Mouse (Mus musculus) lung, embryonic 14.5 days (tissue): Measurements from ENCODE around the gene Ibsp. TPM values are rescaled to one million over a fixed set of nuclear protein-coding genes. Genes with fewer than 3 reads are reported as not detected.

Experiments
- ATAC-seq: fragments of 200-750 bp; cut with Nextera tagmentation; 2 replicates; pipeline ENCODE4 v1.8.0; 2017; ENCODE audit warnings: mild to moderate bottlenecking, moderate TSS enrichment, moderate library complexity; ENCODE audit not compliant: insufficient read depth
- DNase-seq: peaks from one replicate; pipeline ENCODE4 v3.0.0-alpha.2; 2015
- H3K27ac ChIP-seq: fragments of 300-500 bp; sonication (generic); 2 replicates; pipeline ENCODE4 v1.5.1; 2014; ENCODE audit warnings: low read depth, mild to moderate bottlenecking, moderate library complexity
- H3K27me3 ChIP-seq: fragments of 300-500 bp; sonication (generic); 2 replicates; pipeline ENCODE4 v1.6.1; 2014; ENCODE audit warnings: low read length, control low read depth; ENCODE audit not compliant: insufficient read depth
- H3K36me3 ChIP-seq: fragments of 300-500 bp; sonication (generic); 2 replicates; pipeline ENCODE4 v1.6.1; 2014; ENCODE audit warnings: control low read depth; ENCODE audit not compliant: insufficient read depth
- H3K4me1 ChIP-seq: fragments of 300-500 bp; sonication (generic); 2 replicates; pipeline ENCODE4 v1.6.1; 2014; ENCODE audit warnings: antibody characterized with exemption, control low read depth; ENCODE audit not compliant: insufficient read depth
- H3K4me2 ChIP-seq: fragments of 300-500 bp; sonication (generic); 2 replicates; pipeline ENCODE4 v1.6.1; 2014; ENCODE audit warnings: mild to moderate bottlenecking
- H3K4me3 ChIP-seq: fragments of 300-500 bp; sonication (generic); 2 replicates; pipeline ENCODE4 v1.5.1; 2014; ENCODE audit warnings: low read depth, low read length
- H3K9ac ChIP-seq: fragments of 300-500 bp; sonication (generic); 2 replicates; pipeline ENCODE4 v1.6.1; 2014
- H3K9me3 ChIP-seq: fragments of 300-500 bp; sonication (generic); 2 replicates; pipeline ENCODE4 v1.6.1; 2016; ENCODE audit warnings: low read depth, low read length, control low read depth
- CTCF ChIP-seq: IDR thresholded peaks from 2 replicates; pipeline ENCODE4 v1.5.1; 2016; ENCODE audit warnings: antibody characterized with exemption, low read depth
- WGBS: fragments of 180-500 bp; shearing (Covaris S2); extraction: QIAGEN DNeasy Blood & Tissue Kit; methylation state at CpG from one replicate; pipeline ENCODE4 v1.1.7; 2014; 5-methylcytosine and 5-hydroxymethylcytosine counted together
- polyA plus RNA-seq: library from polyadenylated mRNA; unstranded; fragments of >200 nt; fragmentation: Nextera tagmentation; extraction: Ambion mirVana; gene quantifications from 2 replicates; pipeline ENCODE4 v1.2.1, GENCODE M21; 2014

The Ibsp gene
- polyA plus RNA-seq, 1 experiment from 2014 or later = 3.0 TPM

DNA sequence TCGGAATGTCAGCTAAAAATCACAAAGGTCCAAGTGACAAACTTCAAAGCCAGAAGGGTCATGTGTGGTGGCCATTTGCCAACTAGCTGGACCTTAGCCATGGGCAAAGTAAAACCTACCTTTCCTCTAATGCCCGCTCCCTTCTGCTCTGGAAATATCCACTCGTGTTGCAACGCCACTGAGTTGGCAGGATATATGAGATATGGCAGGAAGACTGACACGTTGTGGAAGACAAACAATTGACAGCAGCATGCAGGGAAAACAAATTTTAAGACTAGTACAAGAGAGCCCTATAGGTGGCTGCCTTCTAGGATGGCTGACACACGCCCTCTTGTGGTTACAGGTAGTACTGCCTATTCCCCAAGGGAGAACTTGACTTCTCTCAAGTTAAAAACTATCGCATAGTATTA is 34.3 kb downstream of the Ibsp start:
- H3K36me3 ChIP-seq = no peaks in the 10 kb centered on the region
- WGBS = 25% methylated on average over 7 of the region's 7 CpGs
- no peak overlapping the region for H3K9ac ChIP-seq
- TF ChIP-seq CTCF = peak; percentile 91
- no peaks in the 10 kb centered on the region for H3K9me3 ChIP-seq
- no peak overlapping the region for H3K4me3 ChIP-seq
- peak; percentile 91 for DNase-seq
- peak overlapping the region; percentile 3; the same call in 1 of the 2 replicates for H3K4me2 ChIP-seq
- H3K27ac ChIP-seq = no peak overlapping the region
- H3K27me3 ChIP-seq = no peaks in the 10 kb centered on the region
- H3K4me1 ChIP-seq = no peaks in the 10 kb centered on the region
- ATAC-seq = peak; percentile 78

DNA sequence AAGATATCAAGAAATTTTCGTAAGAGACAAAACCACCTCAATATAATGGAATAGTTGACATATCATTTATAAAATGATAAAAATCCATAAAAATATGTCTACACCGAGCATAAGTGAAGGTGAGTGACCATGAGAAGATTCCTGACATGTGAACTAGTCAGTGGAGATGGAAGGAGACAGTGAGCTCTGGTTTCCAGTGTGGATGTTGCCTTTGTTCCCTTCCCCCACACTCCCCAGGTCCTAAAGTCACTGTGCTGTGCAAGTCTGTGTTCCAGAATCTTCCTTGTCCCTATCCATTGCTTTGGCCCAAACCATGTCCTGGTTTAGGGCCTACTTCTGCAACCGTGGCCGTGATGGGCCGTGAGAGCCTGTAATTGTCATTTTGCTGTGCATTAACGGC is 34.7 kb downstream of the Ibsp start:
- H3K27me3 ChIP-seq = no peaks in the 10 kb centered on the region
- ATAC-seq (peak; percentile 33; the same call in 1 of the 2 replicates), DNase-seq (no peak)
- no peaks in the 10 kb centered on the region for H3K36me3 ChIP-seq
- TF ChIP-seq CTCF = no peak
- no peak overlapping the region for H3K27ac ChIP-seq
- H3K4me2 ChIP-seq = no peak overlapping the region
- no peaks in the 10 kb centered on the region for H3K9me3 ChIP-seq
- H3K4me1 ChIP-seq = no peaks in the 10 kb centered on the region
- WGBS = 76% methylated on average over 6 of the region's 6 CpGs
- H3K9ac ChIP-seq = no peak overlapping the region
- no peak overlapping the region for H3K4me3 ChIP-seq

DNA sequence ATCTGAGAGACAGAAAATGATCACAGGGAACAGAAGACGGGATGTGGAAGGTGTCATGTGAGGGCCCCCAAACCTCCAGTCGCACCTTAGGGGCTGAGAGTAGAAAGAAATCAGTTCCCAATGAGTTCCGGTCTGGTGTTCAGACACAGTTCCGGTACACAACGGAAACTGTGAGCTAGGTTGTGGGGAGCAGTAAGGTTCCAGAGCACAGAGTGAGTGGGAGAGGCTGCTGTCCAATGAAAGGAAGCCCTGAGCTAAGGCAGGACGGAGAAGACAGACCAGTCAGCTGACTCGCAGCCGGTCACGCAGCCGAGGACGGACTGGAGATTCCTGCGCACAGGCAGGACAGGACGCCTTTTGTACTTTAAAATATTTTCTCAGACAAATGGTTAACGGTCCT is 35.5 kb downstream of the Ibsp start:
- H3K4me3 ChIP-seq = no peak overlapping the region
- H3K9me3 ChIP-seq = no peaks in the 10 kb centered on the region
- no peak for DNase-seq
- TF ChIP-seq CTCF = no peak
- H3K4me2 ChIP-seq = no peak overlapping the region
- WGBS = 82% methylated on average over 14 of the region's 14 CpGs
- H3K4me1 ChIP-seq = no peaks in the 10 kb centered on the region
- H3K36me3 ChIP-seq = no peaks in the 10 kb centered on the region
- H3K27me3 ChIP-seq = no peaks in the 10 kb centered on the region
- H3K9ac ChIP-seq = no peak overlapping the region
- H3K27ac ChIP-seq = no peak overlapping the region
- no peak for ATAC-seq

DNA sequence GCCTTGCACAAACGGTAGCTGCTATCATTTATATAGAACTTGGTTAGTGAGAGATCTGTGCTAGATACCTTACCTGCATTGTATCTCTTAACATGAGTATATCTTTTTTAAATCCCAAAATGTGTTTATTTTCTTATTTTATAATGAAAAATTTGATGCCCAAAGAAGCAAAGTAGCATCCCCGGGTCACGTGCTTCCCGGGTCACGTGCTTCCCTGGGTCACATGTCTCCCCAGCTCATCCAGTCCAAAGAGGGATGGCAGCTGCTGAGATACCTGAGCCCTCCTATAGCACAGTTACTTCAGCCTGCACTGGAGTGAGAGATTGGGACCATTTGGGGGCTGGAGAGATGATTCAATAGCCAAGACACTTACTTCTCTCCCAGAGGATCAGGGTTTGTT is 37.0 kb downstream of the Ibsp start:
- no peak for DNase-seq
- Histone ChIP-seq H3K27me3 (no peaks in the 10 kb centered on the region), H3K9me3 (no peaks in the 10 kb centered on the region), H3K4me2 (no peak overlapping the region), H3K36me3 (no peaks in the 10 kb centered on the region), H3K4me1 (no peaks in the 10 kb centered on the region), H3K27ac (no peak overlapping the region), H3K4me3 (no peak overlapping the region), H3K9ac (no peak overlapping the region)
- 76% methylated on average over 5 of the region's 5 CpGs for WGBS
- TF ChIP-seq CTCF = no peak
- no peak for ATAC-seq

DNA sequence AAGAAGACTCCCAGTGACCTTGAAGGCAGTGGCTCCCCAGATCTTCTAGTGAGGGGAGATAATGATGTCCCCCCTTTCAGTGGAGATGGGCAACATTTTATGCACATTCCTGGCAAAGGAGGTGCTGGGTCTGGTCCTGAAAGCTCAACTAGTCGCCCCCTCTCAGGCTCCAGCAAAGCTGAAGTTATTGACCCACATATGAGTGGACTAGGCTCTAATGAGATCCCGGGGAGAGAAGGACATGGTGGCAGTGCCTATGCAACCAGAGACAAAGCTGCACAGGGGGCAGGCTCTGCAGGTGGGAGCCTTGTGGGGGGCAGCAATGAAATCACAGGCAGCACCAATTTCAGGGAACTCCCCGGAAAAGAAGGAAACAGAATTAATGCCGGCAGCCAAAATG is 38.5 kb downstream of the Ibsp start:
- no peak overlapping the region for H3K4me2 ChIP-seq
- WGBS = 74% methylated on average over 4 of the region's 4 CpGs
- H3K4me1 ChIP-seq = no peaks in the 10 kb centered on the region
- H3K27me3 ChIP-seq = no peaks in the 10 kb centered on the region
- no peak for TF ChIP-seq CTCF
- H3K9me3 ChIP-seq = no peaks in the 10 kb centered on the region
- no peak overlapping the region for H3K4me3 ChIP-seq
- no peaks in the 10 kb centered on the region for H3K36me3 ChIP-seq
- H3K27ac ChIP-seq = no peak overlapping the region
- H3K9ac ChIP-seq = no peak overlapping the region
- DNase-seq (no peak), ATAC-seq (no peak)

DNA sequence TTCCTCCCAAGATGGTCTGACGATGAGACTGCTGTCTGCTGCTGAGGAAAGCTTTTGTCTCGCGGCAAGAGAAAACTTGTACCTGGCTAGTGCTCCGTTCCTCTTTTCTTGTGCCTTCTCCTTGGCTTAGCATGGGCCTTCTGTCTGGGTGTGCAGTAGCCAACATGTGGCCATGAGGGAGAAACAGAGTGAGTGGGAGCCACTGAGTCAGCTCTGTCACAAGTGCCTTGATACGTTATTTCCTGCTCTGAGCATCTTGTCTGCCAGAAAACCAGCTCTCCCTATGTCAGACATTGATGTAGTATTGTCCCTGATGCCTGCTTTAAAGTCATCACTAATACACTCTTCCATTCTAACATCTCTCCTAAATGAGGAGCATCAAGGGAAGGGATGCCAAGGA is 40.0 kb downstream of the Ibsp start:
- Histone ChIP-seq H3K27ac (no peak overlapping the region), H3K9me3 (no peaks in the 10 kb centered on the region), H3K4me2 (no peak overlapping the region), H3K27me3 (no peaks in the 10 kb centered on the region), H3K4me3 (no peak overlapping the region), H3K36me3 (no peaks in the 10 kb centered on the region), H3K9ac (no peak overlapping the region), H3K4me1 (no peaks in the 10 kb centered on the region)
- ATAC-seq (no peak), DNase-seq (no peak)
- TF ChIP-seq CTCF = no peak
- WGBS = 84% methylated on average over 5 of the region's 5 CpGs

DNA sequence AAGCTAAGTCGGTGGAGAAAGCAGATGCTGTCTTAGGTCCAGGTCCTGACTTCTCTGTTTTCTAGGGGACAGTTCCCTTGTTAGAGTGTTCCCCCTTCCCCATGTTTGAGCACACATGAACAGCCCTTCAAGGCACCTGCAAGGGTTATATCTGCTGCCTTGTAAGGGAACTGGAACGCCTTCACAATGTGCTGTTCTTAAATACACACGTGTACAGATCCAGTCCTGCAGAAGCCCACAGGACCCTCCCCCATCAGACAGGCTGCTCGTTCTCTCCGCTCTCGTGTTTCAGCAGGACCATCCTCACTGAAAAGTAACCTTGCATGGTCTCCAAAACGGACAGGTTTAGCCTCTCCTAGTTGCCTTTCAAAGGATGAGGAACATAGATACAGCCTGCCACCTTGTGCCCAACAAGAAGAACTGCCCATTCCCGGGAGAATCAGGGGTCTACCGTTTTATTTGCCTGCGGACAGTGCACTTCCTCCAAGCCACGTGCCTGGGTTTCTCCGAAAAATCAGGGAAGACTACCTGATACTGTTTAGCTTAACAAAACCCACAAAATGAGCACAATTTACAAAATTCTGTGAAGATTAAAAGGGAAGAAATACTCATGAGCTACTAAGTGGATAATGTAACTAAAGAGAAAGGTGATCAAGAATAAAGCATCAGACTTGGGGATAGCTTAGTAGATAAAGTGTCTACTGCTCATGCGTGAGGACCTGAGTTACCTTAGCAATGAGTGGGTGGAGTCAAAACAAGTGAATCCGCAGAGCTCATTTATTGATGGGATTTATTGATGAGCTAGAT is 40.9 kb downstream of the Ibsp start:
- peak; percentile 85 for DNase-seq
- Histone ChIP-seq H3K27ac (no peak overlapping the region), H3K36me3 (no peaks in the 10 kb centered on the region), H3K4me2 (peak overlapping the region; percentile 7; the same call in 1 of the 2 replicates), H3K9me3 (no peaks in the 10 kb centered on the region), H3K9ac (no peak overlapping the region), H3K4me1 (no peaks in the 10 kb centered on the region), H3K27me3 (no peaks in the 10 kb centered on the region), H3K4me3 (no peak overlapping the region)
- ATAC-seq = peak; percentile 80; the same call in 1 of the 2 replicates
- WGBS = 18% methylated on average over 14 of the region's 14 CpGs
- peak; percentile 84 for TF ChIP-seq CTCF

DNA sequence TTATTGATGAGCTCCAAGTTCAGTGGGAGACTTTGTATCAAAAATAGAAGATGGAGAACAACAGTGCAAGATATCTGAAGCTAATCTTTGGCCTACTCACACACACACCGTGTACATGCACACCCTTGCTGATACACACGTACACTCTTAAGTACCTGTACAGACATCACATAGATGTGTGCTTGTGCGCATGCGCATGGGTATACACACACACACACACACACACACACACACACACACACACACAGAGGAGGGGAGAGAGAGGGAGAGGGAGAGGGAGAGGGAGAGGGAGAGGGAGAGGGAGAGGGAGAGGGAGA is 41.5 kb downstream of the Ibsp start:
- H3K9me3 ChIP-seq = no peaks in the 10 kb centered on the region
- H3K27me3 ChIP-seq = no peaks in the 10 kb centered on the region
- no peak for TF ChIP-seq CTCF
- H3K9ac ChIP-seq = no peak overlapping the region
- WGBS = 88% methylated on average over 4 of the region's 4 CpGs
- no peak overlapping the region for H3K4me3 ChIP-seq
- H3K4me1 ChIP-seq = no peaks in the 10 kb centered on the region
- H3K36me3 ChIP-seq = no peaks in the 10 kb centered on the region
- no peak for DNase-seq
- H3K27ac ChIP-seq = no peak overlapping the region
- H3K4me2 ChIP-seq = no peak overlapping the region
- peak; percentile 29; the same call in 1 of the 2 replicates for ATAC-seq
